Mouse (Mus musculus) right cerebral cortex, postnatal 14 days (tissue): ENCODE measurements around the gene Zwint.

Source experiments
- DNase-seq: peaks from one replicate; pipeline ENCODE4 v3.0.0; 2022

The Zwint gene

GRCm38 (mm10) chr10:72654270-72655016, at the start of gene Zwint:
TSS of gene Zwint (plus strand) at chr10:72654845.
- DNase-seq, result peak; percentile 94

- no peak for DNase-seq
These were observed 41.3 kb upstream of the Zwint start for GRCm38 (mm10) chr10:72613125-72613915.

DNA sequence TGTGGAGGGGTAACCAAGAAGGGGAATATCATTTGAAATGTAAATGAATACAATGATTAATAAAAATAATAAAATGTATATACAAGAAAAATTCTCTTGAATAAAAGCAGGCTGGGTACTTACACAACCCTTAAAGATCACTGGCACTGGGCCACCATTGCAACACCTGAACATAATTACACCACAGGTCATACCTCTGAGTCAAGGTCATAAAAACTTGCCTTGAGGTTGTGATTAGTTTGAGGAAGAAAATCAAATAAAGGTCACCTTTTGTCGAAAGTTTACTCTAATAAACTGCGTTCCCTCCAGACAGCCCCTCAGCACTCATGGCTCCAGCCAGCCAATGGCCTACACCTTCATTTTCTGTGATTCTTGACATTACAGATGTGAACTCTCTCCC, 38.5 kb upstream of the Zwint start:
- no peak for DNase-seq

DNA sequence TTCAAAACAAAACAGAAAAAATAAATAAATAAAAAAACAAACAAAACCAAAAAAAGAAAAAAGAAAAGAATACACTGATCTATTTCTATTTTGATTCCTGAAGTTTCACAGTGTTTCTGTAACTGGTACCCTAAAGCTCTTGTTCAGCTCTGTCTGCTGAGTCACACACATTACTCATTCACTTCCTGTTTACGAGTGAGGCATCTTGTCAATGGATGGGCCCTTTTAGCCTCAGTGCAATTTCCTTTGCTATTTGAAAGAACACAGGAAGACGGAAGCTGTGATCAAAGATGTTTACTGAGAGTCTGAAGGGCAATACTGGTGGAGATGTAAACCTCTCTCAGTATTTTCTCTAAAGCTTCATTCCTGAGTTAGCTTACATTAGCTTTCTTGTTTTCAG, 34.1 kb upstream of the Zwint start:
- no peak for DNase-seq

DNA sequence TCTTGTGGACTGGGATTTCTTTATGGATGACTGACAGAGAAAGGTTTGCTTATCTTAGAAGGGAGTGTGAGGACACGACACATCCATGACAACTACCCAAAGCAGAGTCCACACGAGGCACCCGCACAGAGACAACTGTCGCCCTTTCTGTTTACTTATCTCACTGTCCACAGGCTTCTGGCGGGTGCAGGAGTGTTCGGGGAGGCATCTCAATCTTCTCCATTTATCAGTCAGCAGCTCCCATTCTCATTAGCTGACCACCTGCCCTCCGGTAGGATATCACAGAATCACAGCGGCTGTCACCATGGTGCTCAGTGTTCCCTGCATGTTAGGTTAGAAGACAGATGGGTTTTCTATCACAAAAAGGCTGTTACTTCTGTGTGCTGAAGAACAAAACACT, 31.1 kb upstream of the Zwint start:
- DNase-seq, result no peak

- DNase-seq, result no peak
These were observed 20.5 kb upstream of the Zwint start for GRCm38 (mm10) chr10:72634125-72634524.

DNA sequence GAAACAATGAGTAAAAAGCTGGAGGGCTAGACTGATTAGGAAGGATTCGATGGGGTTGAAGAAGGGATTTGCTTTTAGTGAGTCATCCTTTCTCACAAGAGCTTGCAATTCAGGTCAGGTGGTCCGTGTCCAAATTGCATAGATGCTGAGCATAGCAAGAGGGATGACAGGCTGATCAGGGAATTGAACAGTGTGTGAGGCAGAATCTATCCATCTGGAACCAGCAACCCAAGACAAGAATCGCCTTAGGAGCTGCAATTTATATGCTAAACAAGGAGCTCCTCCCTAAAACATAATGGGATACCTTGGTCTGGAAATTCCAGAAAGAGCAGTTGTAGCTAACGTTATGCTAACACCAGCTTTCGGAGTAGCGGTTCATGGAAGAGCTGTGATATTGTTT, 3.8 kb upstream of the Zwint start:
- no peak for DNase-seq

DNA sequence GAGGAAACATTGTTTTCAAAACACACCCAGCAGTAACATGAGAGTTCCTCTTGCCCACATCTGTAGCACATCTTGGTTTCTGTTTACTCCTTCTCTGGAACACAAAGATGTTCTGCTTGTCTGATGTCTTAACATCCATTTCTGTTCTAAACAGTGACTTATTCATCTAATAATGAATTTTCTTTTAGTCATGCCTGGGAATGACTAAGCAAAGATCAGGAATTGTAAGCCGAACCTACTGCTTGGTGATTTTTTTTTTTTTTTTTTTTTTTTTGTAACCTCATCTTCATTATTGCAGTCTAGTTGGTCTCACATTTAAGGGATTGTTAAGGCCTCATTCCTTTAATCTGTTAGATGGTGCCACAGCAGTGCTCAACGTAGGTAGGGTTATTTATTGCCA, 848 bp upstream of the Zwint start:
- DNase-seq, result no peak

- peak; percentile 38 for DNase-seq
These were observed 418 bp downstream of the Zwint start for GRCm38 (mm10) chr10:72655017-72655509.

GRCm38 (mm10) chr10:72659198-72659597, 4.6 kb downstream of the Zwint start:
- DNase-seq, result no peak

- DNase-seq, result no peak
These were observed 5.7 kb downstream of the Zwint start for GRCm38 (mm10) chr10:72660350-72660749.

DNA sequence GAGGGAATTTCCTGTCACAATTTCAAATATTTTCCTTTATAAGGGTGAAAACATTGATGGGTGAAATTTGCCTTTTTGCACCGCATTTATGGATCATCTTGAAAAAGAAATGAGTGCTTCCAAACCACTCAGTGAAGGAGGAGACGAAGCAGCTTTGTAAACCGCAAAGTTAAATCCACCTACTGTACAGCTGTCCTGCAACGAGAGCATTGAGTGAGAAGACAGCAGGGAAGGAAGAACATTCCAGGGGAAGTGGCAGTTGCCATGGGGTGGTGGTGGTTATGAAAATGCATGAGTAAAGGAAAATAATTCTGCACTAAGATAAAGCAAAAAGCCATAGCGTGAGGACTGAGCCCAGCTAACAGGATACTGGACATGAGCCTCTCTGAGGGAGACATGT, 13.2 kb downstream of the Zwint start:
- DNase-seq, result no peak

- no peak for DNase-seq
These were observed 14.4 kb downstream of the Zwint start for GRCm38 (mm10) chr10:72669086-72669485.

GRCm38 (mm10) chr10:72675971-72676370, 21.3 kb downstream of the Zwint start:
- no peak for DNase-seq

DNA sequence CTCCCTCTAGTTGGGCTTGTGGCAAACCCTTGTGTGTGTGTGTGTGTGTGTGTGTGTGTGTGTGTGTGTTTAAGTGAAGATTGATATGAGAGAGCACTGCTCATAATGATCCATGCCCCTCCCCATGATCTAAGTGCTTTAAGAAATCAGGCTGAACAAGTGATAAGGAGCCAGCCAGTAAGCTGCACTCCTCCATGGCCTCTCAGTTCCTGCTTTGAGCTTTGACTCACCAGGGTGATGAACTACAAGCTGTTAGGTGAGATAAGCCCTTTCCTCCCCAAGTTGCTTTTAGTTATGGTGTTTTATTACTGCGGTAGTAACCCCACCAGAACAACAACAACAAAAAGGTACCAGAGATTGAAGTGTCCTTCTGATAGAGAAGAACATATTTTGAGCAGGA, 21.9 kb downstream of the Zwint start:
- no peak for DNase-seq

DNA sequence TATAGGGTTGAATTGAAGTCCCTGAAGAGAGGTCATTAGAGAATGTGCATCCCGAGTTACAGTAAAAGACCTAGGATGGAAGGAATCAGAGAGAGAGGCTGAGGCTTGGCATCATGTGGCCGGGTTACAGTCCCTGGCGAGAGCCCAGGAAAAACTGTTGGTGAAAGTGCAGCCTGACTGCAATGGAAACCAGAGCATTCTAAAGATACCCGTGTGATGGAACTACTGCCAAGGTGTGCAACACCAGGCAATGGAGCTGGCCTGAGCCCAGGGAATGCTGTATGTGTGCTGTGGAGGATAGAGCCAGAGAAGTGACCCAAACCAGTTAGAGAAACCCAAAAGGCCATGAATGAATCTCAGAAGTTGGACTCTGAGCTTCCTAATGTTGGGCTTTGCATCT, 24.4 kb downstream of the Zwint start:
- DNase-seq, result no peak

GRCm38 (mm10) chr10:72701092-72701491, 46.4 kb downstream of the Zwint start:
- no peak for DNase-seq

DNA sequence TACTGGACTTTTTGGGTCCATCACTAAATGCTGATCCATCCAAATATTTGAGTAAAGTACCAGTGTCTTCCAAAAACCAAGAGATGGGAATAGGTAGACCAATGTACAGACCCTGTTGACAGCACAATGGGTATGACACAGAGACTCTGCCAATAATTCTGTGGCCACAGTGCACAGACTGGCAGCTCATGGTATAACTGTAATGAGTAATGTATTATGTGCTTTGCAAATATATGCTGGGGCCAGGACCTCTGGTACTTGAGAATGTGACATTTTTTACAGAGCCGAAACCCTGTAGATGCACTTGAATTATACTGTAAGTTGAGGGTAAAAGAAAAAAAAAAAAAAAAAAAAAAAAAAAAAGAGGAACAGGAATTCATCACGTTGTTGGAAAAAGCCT, 59.1 kb downstream of the Zwint start:
- no peak for DNase-seq
